Mouse (Mus musculus): ENCODE data around the gene Mfsd2a.

Mfsd2a gene

GRCm38 (mm10) chr4:122978850-122979249 lies 17.9 kb upstream of the Mfsd2a start:
- no peak for DNase-seq (ENCODE audit: low spot score)

- DNase-seq (ENCODE audit: low spot score) = no peak
These were observed 15.9 kb upstream of the Mfsd2a start for GRCm38 (mm10) chr4:122976885-122977284.

- no peak for DNase-seq (ENCODE audit: low spot score)
These were observed 14.1 kb upstream of the Mfsd2a start for GRCm38 (mm10) chr4:122974976-122975520.

- no peak for DNase-seq (ENCODE audit: low spot score)
These were observed 11.1 kb upstream of the Mfsd2a start for GRCm38 (mm10) chr4:122972056-122972455.

GRCm38 (mm10) chr4:122971646-122972045 lies 10.7 kb upstream of the Mfsd2a start:
- no peak for DNase-seq (ENCODE audit: low spot score)

- DNase-seq (ENCODE audit: low spot score) = no peak
These were observed 10.2 kb upstream of the Mfsd2a start for GRCm38 (mm10) chr4:122971191-122971590.

GRCm38 (mm10) chr4:122968106-122968505 lies 7.1 kb upstream of the Mfsd2a start:
- no peak for DNase-seq (ENCODE audit: low spot score)

GRCm38 (mm10) chr4:122962751-122963150 lies 1.8 kb upstream of the Mfsd2a start:
- no peak for DNase-seq (ENCODE audit: low spot score)

GRCm38 (mm10) chr4:122961589-122961988 lies 601 bp upstream of the Mfsd2a start:
- DNase-seq (ENCODE audit: low spot score) = no peak

GRCm38 (mm10) chr4:122960321-122961099 lies 478 bp downstream of the Mfsd2a start:
- DNase-seq (ENCODE audit: low spot score) = peak; percentile 26

- DNase-seq (ENCODE audit: low spot score) = no peak
These were observed 1.2 kb downstream of the Mfsd2a start for GRCm38 (mm10) chr4:122959816-122960215.

- no peak for DNase-seq (ENCODE audit: low spot score)
These were observed 2.4 kb downstream of the Mfsd2a start for GRCm38 (mm10) chr4:122958491-122959031.

GRCm38 (mm10) chr4:122956301-122956700 lies 4.7 kb downstream of the Mfsd2a start:
- no peak for DNase-seq (ENCODE audit: low spot score)

- DNase-seq (ENCODE audit: low spot score) = peak; percentile 86
These were observed 5.4 kb downstream of the Mfsd2a start for GRCm38 (mm10) chr4:122955412-122956136.

- DNase-seq (ENCODE audit: low spot score) = no peak
These were observed 6.1 kb downstream of the Mfsd2a start for GRCm38 (mm10) chr4:122954680-122955411.

GRCm38 (mm10) chr4:122949096-122949495 lies 11.9 kb downstream of the Mfsd2a start:
- DNase-seq (ENCODE audit: low spot score) = no peak

- DNase-seq (ENCODE audit: low spot score) = no peak
These were observed 13.8 kb downstream of the Mfsd2a start for GRCm38 (mm10) chr4:122947223-122947622.

- DNase-seq (ENCODE audit: low spot score) = peak; percentile 44
These were observed 16.6 kb downstream of the Mfsd2a start for GRCm38 (mm10) chr4:122944408-122944807.

GRCm38 (mm10) chr4:122939048-122939796 lies 21.8 kb downstream of the Mfsd2a start:
- no peak for DNase-seq (ENCODE audit: low spot score)

GRCm38 (mm10) chr4:122937489-122937888 lies 23.5 kb downstream of the Mfsd2a start:
- DNase-seq (ENCODE audit: low spot score) = no peak

- DNase-seq (ENCODE audit: low spot score) = no peak
These were observed 25.4 kb downstream of the Mfsd2a start for GRCm38 (mm10) chr4:122935466-122936099.
